ENCODE assay signal across 25 mouse cellular contexts in genomic region chr9:122107701-122108375, GRCm38 (mm10). TPM values are rescaled to one million over a fixed set of nuclear protein-coding genes. Genes with fewer than 3 reads are reported as not detected.
DNase-seq lines count a peak whose midpoint lies in the region; ATAC-seq and TF ChIP-seq lines count a peak whose summit lies in the region.
"Had no signal": no experiment of that assay in that cellular context is flagged by ENCODE, and none has a peak within 500 bp of the region (broad histone marks: within the 10 kb centered on the region; RNA-seq: fewer than 3 reads in every experiment).

No protein-coding gene starts in this region.

- H3K27ac ChIP-seq in gastrocnemius, adult 2 months, result peak overlapping the region; percentile 83
- H3K27ac ChIP-seq in lung, embryonic 14.5 days (ENCODE audit: low read depth), result no peak overlapping the region
- H3K27ac ChIP-seq: embryonic facial prominence, embryonic 13.5 days; heart, embryonic 13.5 days; hindbrain, embryonic 14.5 days; kidney, postnatal 0 days; liver, embryonic 15.5 days; midbrain, embryonic 13.5 days had no signal

- 50% methylated on average over 7 of the region's 7 CpGs for WGBS in lung, embryonic 14.5 days

- no peak for DNase-seq in gastrocnemius, adult 2 months
- DNase-seq in gastrocnemius, postnatal 14 days, result no peak
- DNase-seq in lung, embryonic 14.5 days, result peak; percentile 30
- DNase-seq in lung, postnatal 36 days, result no peak
- DNase-seq in 3134 (ENCODE audit: extremely low read depth, insufficient read length, low spot score), result peak; percentile 47
- DNase-seq in embryo, embryonic 11 days, result no peak
- no peak for DNase-seq in yolk sac, embryonic 10.5 days (ENCODE audit: low spot score)
- DNase-seq: adrenal gland, postnatal 36 days; cerebellum, adult 11 months; cerebellum, postnatal 14 days; kidney, adult 18-20 months; left cerebral cortex, postnatal 4 days; liver had no signal

- no peaks in the 10 kb centered on the region for H3K9me3 ChIP-seq in lung, embryonic 14.5 days (ENCODE audit: low read depth, low read length)
- H3K9me3 ChIP-seq: embryonic facial prominence, embryonic 13.5 days; heart, embryonic 13.5 days; liver, embryonic 15.5 days; megakaryocyte, embryonic 14.5 days; midbrain, embryonic 13.5 days had no signal

- no peak overlapping the region for H3K9ac ChIP-seq in lung, embryonic 14.5 days
- H3K9ac ChIP-seq: embryonic facial prominence, embryonic 13.5 days; heart, embryonic 13.5 days; hindbrain, embryonic 14.5 days; liver, embryonic 15.5 days; midbrain, embryonic 13.5 days had no signal

- intact Hi-C loops in gastrocnemius, adult 2 months (cut with DNase I), result loop anchor here (2.0 kb wide), 2 partner anchors 23 to 79 kb away; no protein-coding TSS in a partner anchor
- intact Hi-C loops in gastrocnemius, postnatal 14 days (cut with DNase I; ENCODE audit: low total_unique reads), result no loop called here

- no peak overlapping the region for H3K4me3 ChIP-seq in gastrocnemius, adult 2 months
- no peak overlapping the region for H3K4me3 ChIP-seq in lung, embryonic 14.5 days (ENCODE audit: low read depth, low read length)
- H3K4me3 ChIP-seq: embryonic facial prominence, embryonic 13.5 days; heart, embryonic 13.5 days; liver, embryonic 15.5 days; megakaryocyte, embryonic 14.5 days; midbrain, embryonic 13.5 days had no signal

- H3K27me3 ChIP-seq in lung, embryonic 14.5 days (ENCODE audit: insufficient read depth, low read length), result no peaks in the 10 kb centered on the region
- H3K27me3 ChIP-seq: embryonic facial prominence, embryonic 13.5 days; midbrain, embryonic 13.5 days had no signal

- TF ChIP-seq CTCF in gastrocnemius, adult 2 months (IDR thresholded peaks at IDR 0.05), result no peak
- no peak for TF ChIP-seq CTCF in lung, embryonic 14.5 days (IDR thresholded peaks at IDR 0.05; ENCODE audit: low read depth)

- no peak overlapping the region for H3K4me2 ChIP-seq in lung, embryonic 14.5 days
- H3K4me2 ChIP-seq: embryonic facial prominence, embryonic 13.5 days; heart, embryonic 13.5 days; hindbrain, embryonic 14.5 days; liver, embryonic 15.5 days; midbrain, embryonic 13.5 days had no signal

- H3K4me1 ChIP-seq in lung, embryonic 14.5 days (ENCODE audit: insufficient read depth), result peaks cover 6% of the 10 kb centered on the region

- ATAC-seq in lung, embryonic 14.5 days (ENCODE audit: insufficient read depth), result no peak
- ATAC-seq in granulocyte monocyte progenitor cell, adult 5-6 weeks (replicated peaks; ENCODE audit: poor library complexity, severe bottlenecking), result peak; percentile 56
- ATAC-seq: CD4-positive, CD25-positive, alpha-beta regulatory T cell, adult 4 months; forebrain, embryonic 14.5 days; inflammation-experienced regulatory T-cells, adult 6 months; midbrain, embryonic 13.5 days; Patski had no signal

- no peaks in the 10 kb centered on the region for H3K36me3 ChIP-seq in lung, embryonic 14.5 days (ENCODE audit: insufficient read depth)
- H3K36me3 ChIP-seq: embryonic facial prominence, embryonic 13.5 days; heart, embryonic 13.5 days; liver, embryonic 15.5 days; midbrain, embryonic 13.5 days had no signal

RNA-seq across cellular contexts. Expression of gene Snrk, which starts 9.2 kb away (rescaled TPM):
- 10 to 100 TPM; 55.2 to 80.0 TPM for total RNA-seq in gastrocnemius, adult 2 months (2021)
- total RNA-seq in gastrocnemius, postnatal 14 days (2021), result 10 to 100 TPM; 53.5 to 93.5 TPM
- 57.9 and 58.4 TPM in 2 replicates for polyA plus RNA-seq in lung, embryonic 14.5 days (2014; fragmentation: Nextera tagmentation; extraction: Ambion mirVana)
- 15.4 and 17.8 TPM in 2 replicates for total RNA-seq in granulocyte monocyte progenitor cell, adult 5-6 weeks (2014; fragmentation: Nextera tagmentation)
- 19.8 and 25.9 TPM in 2 replicates for total RNA-seq in granulocyte monocyte progenitor cell, adult 5-6 weeks (2017)

Comparison
In these comparisons a context has a peak if more than half of its experiments do, and no peak if none do; other contexts are left out.
1. DNase-seq: peak in lung, embryonic 14.5 days (single experiment) and 3134 (single experiment); none in gastrocnemius, adult 2 months (single experiment), gastrocnemius, postnatal 14 days (single experiment), lung, postnatal 36 days (single experiment), embryo, embryonic 11 days (single experiment) and yolk sac, embryonic 10.5 days (single experiment).